Mouse (Mus musculus) monocyte, adult 59 days (primary cell): ENCODE measurements around the gene Icosl. TPM values are rescaled to one million over a fixed set of nuclear protein-coding genes. Genes with fewer than 3 reads are reported as not detected.

ENCODE experiments used
- total RNA-seq, 2 experiments: library from RNA; stranded (reverse); gene quantifications; one replicate each; pipeline ENCODE4 v1.2.4; 2023

Gene Icosl
- 10 to 100 TPM; 46.2 to 50.6 TPM for total RNA-seq

DNA sequence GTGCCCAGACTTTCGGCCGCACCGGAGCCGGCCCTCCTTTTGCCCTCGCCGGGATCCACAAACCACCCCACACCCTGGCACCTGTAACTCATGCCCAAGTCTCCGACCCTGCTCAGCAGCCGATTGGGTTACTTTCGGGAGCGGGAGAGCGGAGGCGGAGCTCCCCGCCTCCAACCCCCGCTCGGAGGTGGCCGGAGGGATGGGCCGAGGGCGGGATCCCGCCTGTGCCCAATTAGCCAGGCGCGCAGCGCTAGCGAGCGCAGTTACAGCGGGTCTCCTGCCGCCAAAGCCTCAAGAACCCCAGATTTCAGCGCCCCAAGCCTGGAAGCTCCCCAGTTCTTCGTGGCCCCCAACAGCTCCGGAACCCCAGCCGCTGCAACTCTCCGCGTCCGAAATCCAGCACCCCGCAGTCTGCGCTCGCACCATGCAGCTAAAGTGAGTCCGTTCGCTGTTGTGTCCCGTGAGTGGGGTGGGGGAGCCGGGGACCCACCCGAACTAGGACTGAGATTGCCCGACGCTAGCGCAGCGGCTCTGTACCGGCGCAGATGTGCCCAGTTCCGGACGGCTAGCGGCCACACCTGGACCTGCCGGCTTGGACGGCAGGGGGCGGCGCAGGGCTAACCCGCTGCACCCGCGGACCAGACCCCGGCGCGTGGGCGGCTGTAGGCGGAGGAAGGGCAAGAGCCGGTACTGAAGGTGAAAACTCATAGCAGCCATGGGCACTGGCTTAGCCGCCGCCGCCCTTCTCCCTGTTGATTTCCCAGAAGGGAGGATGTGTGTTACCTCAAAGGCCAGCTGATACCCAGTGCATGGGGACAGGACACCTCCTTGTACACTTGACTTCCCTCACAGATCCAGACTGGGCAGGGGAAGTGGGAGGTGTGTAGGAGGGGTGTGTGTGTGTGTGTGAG, at the start of gene Icosl:
Gene Icosl (plus strand): TSS at position 202 of the 911 bp plus-strand sequence.

DNA sequence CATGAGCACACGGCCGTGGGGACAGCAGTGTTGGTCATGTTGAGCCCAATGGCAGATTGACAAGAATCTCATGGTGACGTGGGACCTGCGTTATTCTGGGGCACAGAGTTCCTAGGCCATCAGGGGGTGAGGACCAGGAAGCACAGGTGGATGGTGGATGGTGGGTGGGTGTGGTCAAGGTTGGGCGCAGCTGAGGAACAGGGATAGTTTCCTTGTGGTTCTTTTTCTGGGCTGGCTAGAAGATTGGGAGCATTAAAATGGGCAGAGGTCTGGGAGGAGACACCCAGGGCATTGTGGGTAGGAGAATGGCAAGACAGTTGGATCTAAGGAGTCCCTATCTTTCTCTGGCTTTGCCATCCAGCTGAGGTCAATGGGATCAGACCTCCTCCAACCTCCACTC, 27.5 kb upstream of the Icosl start, which contains the start of gene Dnmt3l:
Gene Dnmt3l (plus strand): TSS at position 301 of the 400 bp plus-strand sequence.

DNA sequence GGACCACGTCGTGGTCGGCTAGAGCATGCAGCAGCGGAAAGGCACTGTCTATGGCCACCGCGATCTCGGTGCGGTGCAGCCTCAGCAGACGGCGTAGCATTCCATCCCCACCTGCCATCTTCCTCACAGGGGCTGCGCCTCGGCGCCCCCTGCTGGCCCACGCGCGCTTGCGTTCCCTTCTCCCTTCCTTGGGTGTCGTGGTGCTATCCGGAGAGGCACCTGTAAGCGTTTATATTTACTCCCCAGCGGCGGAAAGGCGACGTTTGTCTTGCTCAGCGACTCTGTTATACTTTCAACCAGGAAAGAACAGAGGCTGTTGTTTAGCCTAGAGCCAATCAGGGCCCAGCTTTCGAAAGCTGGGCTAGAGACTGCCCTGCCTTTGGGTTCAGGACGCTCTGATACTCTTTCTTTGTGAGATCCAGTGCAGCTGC, 25.7 kb upstream of the Icosl start, which contains the start of gene Aire:
Gene Aire (minus strand): TSS at position 205 of the 431 bp plus-strand sequence.

Other genes starting within 250 kb of the Icosl start
- not detected for gene Krtap10-4, start 242.2 kb upstream of the Icosl start, total RNA-seq
- gene Krtap10-10, start 233.4 kb upstream of the Icosl start, total RNA-seq: not detected
- gene Gm36176, start 222.5 kb upstream of the Icosl start, total RNA-seq: not detected
- gene Gm10318, start 216.4 kb upstream of the Icosl start, total RNA-seq: not detected
- gene Gm3285, start 207.3 kb upstream of the Icosl start, total RNA-seq: not detected
- gene Lrrc3, start 166.8 kb upstream of the Icosl start, total RNA-seq: under 1 TPM; 0.10 to 0.15 TPM
- 100 to 1,000 TPM; 148 to 152 TPM for gene Trpm2, start 98.7 kb upstream of the Icosl start, total RNA-seq
- 10 to 100 TPM; 10.7 to 12.6 TPM for gene 1810043G02Rik, start 90.8 kb upstream of the Icosl start, total RNA-seq
- 10 to 100 TPM; 60.3 to 88.1 TPM for gene Pfkl, start 59.2 kb upstream of the Icosl start, total RNA-seq
- not detected for gene Dnmt3l, start 27.4 kb upstream of the Icosl start, total RNA-seq
- not detected for gene Aire, start 25.7 kb upstream of the Icosl start, total RNA-seq
- gene D10Jhu81e, start 100.5 kb downstream of the Icosl start, total RNA-seq: 10 to 100 TPM; 27.1 to 27.9 TPM
- 10 to 100 TPM; 10.2 to 11.9 TPM for gene Pwp2, start 115.8 kb downstream of the Icosl start, total RNA-seq
- 10 to 100 TPM; 59.3 to 63.5 TPM for gene Trappc10, start 175.3 kb downstream of the Icosl start, total RNA-seq